Mouse (Mus musculus) cerebellum, adult 11-12 months (tissue): Measurements from ENCODE around the gene A430033K04Rik.

Experiments used
- DNase-seq: peaks from one replicate; pipeline ENCODE4 v3.0.0; 2022

The A430033K04Rik gene

GRCm38 (mm10) chr5:138697466-138697865, 74.8 kb downstream of the A430033K04Rik start:
- no peak for DNase-seq
